Mouse (Mus musculus): ENCODE measurements around the gene Sccpdh. TPM values are rescaled to one million over a fixed set of nuclear protein-coding genes. Genes with fewer than 3 reads are reported as not detected.

The Sccpdh gene
- polyA plus RNA-seq, 1 experiment = 15.5 TPM

DNA sequence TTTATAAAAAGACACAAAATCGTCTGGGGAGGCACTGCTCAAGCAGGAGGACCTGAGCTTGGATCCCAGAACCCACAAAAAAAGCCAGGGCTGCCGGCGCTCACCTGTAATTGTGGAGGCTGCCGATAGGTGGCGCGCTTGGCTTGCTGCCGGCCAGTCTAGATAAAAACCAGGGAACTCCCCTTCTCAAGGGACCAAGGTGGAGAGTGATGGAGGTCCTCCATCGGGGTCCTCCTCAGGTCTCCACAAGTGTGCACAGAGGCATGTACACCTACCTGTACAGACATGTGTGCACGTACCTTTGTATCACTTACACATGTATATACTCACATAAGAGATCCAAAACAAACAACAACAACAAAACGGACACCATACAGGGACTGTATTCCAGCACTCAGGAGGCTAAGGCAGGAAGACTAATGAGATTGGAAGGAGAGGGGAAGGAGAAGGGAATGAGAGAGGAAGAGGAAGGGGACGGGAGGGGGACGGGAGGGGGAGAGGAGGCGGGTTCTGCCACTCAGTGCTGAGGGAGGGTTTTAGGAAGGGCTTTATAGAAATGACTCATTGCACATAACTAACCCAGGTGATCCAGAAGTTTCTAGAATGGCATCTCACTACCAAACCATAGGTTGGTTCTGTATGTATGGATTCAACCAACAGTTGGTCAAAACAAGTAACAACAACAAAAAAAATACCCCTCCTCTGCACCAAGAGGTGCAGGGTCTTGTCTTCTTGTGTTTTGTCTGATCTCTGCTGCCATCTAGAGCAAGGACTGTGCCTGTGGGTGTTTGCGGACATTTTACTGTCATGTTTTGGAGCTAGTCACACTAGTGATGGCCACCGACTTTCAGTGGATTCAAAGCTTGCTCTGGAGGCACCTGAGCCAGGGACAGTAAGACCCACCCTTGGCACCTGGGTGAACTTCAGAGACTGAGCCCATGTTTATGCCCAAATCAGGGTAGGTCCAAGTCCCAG lies 66.8 kb downstream of the Sccpdh start:
- DNase-seq (ENCODE audit: low read depth) = no peak

- no peak for DNase-seq (ENCODE audit: low read depth)
Measured at GRCm38 (mm10) chr1:179736483-179736882, 68.5 kb downstream of the Sccpdh start.

Other genes starting within 250 kb of the Sccpdh start
- gene Smyd3, start 150.2 kb upstream of the Sccpdh start, polyA plus RNA-seq (2012; rRNA removed) = 3.7 and 5.7 TPM in 2 replicates
- 10.1 and 12.1 TPM in 2 replicates for gene Tfb2m, start 121.9 kb upstream of the Sccpdh start, polyA plus RNA-seq (2012; rRNA removed)
- gene Cnst, start 121.8 kb upstream of the Sccpdh start, polyA plus RNA-seq (2012; rRNA removed) = 13.9 and 16.3 TPM in 2 replicates
- gene Kif28, start 77.1 kb downstream of the Sccpdh start, polyA plus RNA-seq (2012; rRNA removed) = 0.04 TPM in 1 of 2 replicates, not detected in the other
- not detected in 2 replicates for gene Gm10518, start 135.2 kb downstream of the Sccpdh start, polyA plus RNA-seq (2012; rRNA removed)
- gene Ahctf1, start 135.5 kb downstream of the Sccpdh start, polyA plus RNA-seq (2012; rRNA removed) = 10.6 and 12.0 TPM in 2 replicates